Mouse (Mus musculus) heart, adult 2 months (tissue): ENCODE data around the gene Kcnn4. TPM values are rescaled to one million over a fixed set of nuclear protein-coding genes. Genes with fewer than 3 reads are reported as not detected.

ENCODE experiments used
- DNase-seq, 2 experiments: peaks; one replicate each; pipeline ENCODE4 v3.0.0; 2021
- H3K27ac ChIP-seq: fragments of 200-600 bp; 2 replicates; pipeline ENCODE4 v1.8.1; 2022
- H3K27me3 ChIP-seq: fragments of 200-500 bp; 2 replicates; pipeline ENCODE4 v1.6.1; 2012; ENCODE audit warnings: mild to moderate bottlenecking, low read length, inconsistent platforms, mixed read lengths; ENCODE audit not compliant: control insufficient read depth, insufficient read depth
- H3K36me3 ChIP-seq: fragments of 200-500 bp; 2 replicates; pipeline ENCODE4 v1.6.1; 2012; ENCODE audit warnings: low read length, inconsistent platforms; ENCODE audit not compliant: control insufficient read depth, insufficient read depth
- H3K4me1 ChIP-seq: fragments of 200-500 bp; 2 replicates; pipeline ENCODE4 v1.6.1; 2011; ENCODE audit warnings: low read length; ENCODE audit not compliant: control insufficient read depth, insufficient read depth
- H3K4me3 ChIP-seq: fragments of 200-600 bp; 2 replicates; pipeline ENCODE4 v1.8.1; 2022
- H3K79me2 ChIP-seq: fragments of 200-500 bp; replicated peaks from 2 replicates; pipeline ENCODE4 v1.6.1; 2012; ENCODE audit warnings: mild to moderate bottlenecking, inconsistent platforms, low read length, moderate library complexity, mixed read lengths; ENCODE audit not compliant: control insufficient read depth, insufficient read depth
- H3K9ac ChIP-seq: fragments of 200-500 bp; 2 replicates; pipeline ENCODE4 v1.6.1; 2012; ENCODE audit warnings: low read depth, mild to moderate bottlenecking, control low read depth, inconsistent platforms, low read length, mixed read lengths
- CTCF ChIP-seq: fragments of 200-600 bp; IDR thresholded peaks from 2 replicates; pipeline ENCODE4 v1.8.1; 2022; ENCODE audit warnings: antibody characterized with exemption, mild to moderate bottlenecking, moderate library complexity
- EP300 ChIP-seq: fragments of 200-500 bp; IDR thresholded peaks from 2 replicates; pipeline ENCODE4 v1.6.1; 2011; ENCODE audit warnings: low read depth, low read length, control low read depth; ENCODE audit not compliant: insufficient read depth
- POLR2A ChIP-seq: fragments of 200-500 bp; IDR thresholded peaks from 2 replicates; pipeline ENCODE4 v1.6.1; 2011; ENCODE audit warnings: mild to moderate bottlenecking, low read depth, low read length, control low read depth; ENCODE audit not compliant: insufficient read depth
- WGBS: fragments of 180-500 bp; shearing (Covaris S2); methylation state at CpG from one replicate; pipeline ENCODE4 v1.1.7; 2018; 5-methylcytosine and 5-hydroxymethylcytosine counted together
- intact Hi-C: fragments of 180-260 bp; cut with DNase I; formaldehyde crosslinking; loops from one replicate; pipeline ENCODE4 v1.15.1; 2025
- polyA plus RNA-seq: library from polyadenylated mRNA; depleted of rRNA; stranded (reverse); fragments of >200 nt; gene quantifications from 2 replicates; pipeline ENCODE4 v1.2.3, GENCODE M21; 2012
- total RNA-seq, 2 experiments: library from RNA; stranded (reverse); gene quantifications; 2 replicates each; pipeline ENCODE4 v1.2.3; 2021

The Kcnn4 gene
- total and polyA plus RNA-seq, 3 experiments: 0.91 to 1.9 (median 1.1) TPM

DNA sequence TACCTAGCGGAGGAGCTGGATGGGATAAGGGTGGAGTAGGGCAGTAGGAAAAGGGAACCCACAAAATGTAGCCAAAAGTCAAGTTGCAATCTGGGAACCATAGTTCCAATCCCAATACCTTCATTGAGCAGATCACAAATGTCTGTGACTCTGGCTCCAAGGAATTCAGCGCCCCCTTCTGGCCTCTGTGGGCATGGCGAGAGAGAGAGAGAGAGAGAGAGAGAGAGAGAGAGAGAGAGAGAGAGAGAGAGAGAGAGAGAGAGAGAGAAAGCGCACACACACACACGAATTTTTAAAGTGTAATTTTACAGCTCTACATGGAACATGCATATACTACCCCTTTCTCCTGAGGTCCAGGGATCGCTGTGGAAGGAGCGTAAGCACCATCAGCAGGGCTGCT, 6.8 kb upstream of the Kcnn4 start:
- intact Hi-C loops: no loop called here

DNA sequence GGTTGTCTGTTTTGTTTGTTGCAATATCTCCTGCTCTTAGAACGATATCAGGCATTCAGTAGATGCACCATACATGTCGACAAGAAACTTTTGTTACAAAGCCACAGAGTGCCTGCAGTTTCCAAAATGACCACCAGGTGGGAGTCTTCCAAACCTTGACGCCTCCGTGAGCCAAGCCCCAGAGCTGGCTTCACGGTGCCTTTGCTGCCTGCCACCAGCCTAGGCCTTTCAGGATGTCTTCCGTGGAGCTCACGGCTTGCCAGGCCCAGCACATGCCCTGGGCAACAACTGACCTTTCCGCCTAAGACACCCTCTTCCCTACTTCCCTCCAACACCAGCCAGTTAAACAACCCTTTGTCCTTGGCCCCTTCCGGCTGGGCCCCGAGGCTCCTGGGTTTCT, 5.2 kb upstream of the Kcnn4 start:
- Histone ChIP-seq H3K36me3 (no peaks in the 10 kb centered on the region), H3K4me1 (peaks cover 2% of the 10 kb centered on the region), H3K4me3 (no peak overlapping the region), H3K79me2 (no peaks in the 10 kb centered on the region), H3K9ac (peak overlapping the region; percentile 46; the same call in 1 of the 2 replicates), H3K27ac (no peak overlapping the region), H3K27me3 (no peaks in the 10 kb centered on the region)
- peak; percentile 79 to 88 for DNase-seq
- intact Hi-C loops: loop anchor here (1.0 kb wide), 2 partner anchors 20 to 42 kb away; no protein-coding TSS in a partner anchor
- no peak for TF ChIP-seq POLR2A
- TF ChIP-seq EP300: 0 out of 2 replicates have a peak, but pooled peaks have one; percentile 25
- TF ChIP-seq CTCF: peak; percentile 97
- WGBS: 12% methylated on average over 10 of the region's 10 CpGs

More for the DNA sequence above, 6.8 kb upstream of the Kcnn4 start:
- 25% methylated on average over 6 of the region's 7 CpGs for WGBS
- Histone ChIP-seq H3K27me3 (no peaks in the 10 kb centered on the region), H3K79me2 (no peaks in the 10 kb centered on the region), H3K9ac (no peak overlapping the region), H3K4me1 (peaks cover 2% of the 10 kb centered on the region), H3K36me3 (no peaks in the 10 kb centered on the region), H3K27ac (no peak overlapping the region), H3K4me3 (no peak overlapping the region)
- TF ChIP-seq POLR2A: no peak
- peak; percentile 19; the same call in 1 of the 2 replicates for TF ChIP-seq CTCF
- no peak for TF ChIP-seq EP300
- no peak for DNase-seq

DNA sequence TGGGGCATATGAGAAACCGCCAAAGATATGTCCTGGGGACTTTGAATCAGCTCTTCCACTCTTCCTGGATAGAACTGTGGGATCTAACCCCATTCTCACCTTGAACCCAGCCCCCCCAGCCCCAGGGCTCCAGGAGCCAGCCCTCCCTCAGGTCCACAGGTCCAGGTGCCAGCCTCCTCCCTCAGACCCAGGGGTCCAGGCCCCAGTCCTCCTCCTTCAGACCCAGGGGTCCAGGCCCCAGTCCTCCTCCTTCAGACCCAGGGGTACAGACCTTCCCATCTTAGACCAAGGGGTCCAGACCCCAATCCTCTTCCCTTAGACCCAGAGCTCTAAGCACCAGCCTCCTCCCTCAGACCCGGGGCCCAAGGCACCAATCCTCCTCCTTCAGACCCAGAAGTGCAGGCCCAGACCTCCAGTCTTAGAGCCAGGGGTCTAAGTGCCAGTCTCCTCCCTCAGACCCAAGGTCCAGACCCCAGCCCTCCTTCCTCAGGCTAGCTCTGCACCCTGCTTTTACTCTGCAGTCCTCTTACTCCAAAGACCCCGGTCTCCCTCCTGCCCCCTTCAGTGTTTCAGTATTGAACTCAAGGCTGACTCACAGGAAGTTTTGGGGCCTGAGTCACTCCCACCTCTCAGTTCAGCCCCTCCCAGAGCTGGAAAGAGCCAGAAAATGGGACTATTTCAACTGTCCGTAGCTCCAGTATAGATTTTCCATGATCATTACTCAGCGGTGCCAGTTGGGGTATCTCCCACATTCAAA, 4.6 kb upstream of the Kcnn4 start:
- intact Hi-C loops: no loop called here
- Histone ChIP-seq H3K4me1 (peaks cover 2% of the 10 kb centered on the region), H3K27ac (no peak overlapping the region), H3K27me3 (no peaks in the 10 kb centered on the region), H3K4me3 (no peak overlapping the region), H3K36me3 (no peaks in the 10 kb centered on the region), H3K9ac (no peak overlapping the region), H3K79me2 (no peaks in the 10 kb centered on the region)
- WGBS: 46% methylated on average over 5 of the region's 5 CpGs
- no peak for DNase-seq
- no peak for TF ChIP-seq POLR2A
- TF ChIP-seq CTCF: no peak
- TF ChIP-seq EP300: no peak

DNA sequence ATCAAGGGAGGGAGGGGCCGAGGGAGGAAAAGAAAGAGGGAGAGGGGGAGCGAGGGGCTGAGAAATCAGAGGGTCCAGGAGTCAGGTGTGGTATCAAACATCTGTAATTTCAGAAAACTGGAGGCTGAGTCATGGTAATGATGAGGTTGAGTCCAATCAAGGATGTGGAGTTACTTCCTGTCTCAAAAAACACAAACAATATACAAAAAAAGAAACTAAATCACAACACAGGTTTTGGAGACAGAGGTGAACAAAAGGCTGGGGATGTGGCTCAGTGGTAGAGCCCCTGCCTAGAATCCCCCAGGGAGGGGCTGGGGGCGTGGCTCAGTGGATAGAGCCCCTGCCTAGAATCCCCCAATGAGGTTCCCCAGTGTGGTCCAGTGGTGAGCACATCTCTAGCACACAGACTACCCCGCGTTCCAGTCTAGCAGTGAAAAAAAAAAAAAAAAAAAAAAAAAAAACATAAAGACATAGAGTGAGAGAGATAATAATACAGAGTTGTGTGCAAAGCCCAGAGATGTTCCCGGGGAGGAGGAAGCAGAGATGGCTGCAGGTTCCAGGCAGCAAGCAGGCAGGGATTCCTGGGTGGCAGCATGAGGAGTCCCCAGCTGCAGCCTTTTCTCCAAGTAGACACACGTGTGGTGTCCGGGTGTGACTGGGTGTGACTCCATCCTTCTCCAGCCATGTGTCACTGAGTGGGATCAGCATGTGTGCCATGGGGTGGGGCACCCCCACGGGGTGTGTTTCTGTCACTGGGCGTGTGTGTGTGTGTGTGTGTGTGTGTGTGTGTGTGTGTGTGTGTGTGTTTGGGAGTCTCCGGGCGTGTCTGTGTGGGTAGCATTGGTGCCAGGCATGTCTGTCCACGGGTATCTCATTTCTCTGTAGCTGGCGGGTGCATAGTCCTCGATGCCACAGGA, 3.1 kb upstream of the Kcnn4 start:
- DNase-seq: no peak
- peaks cover 2% of the 10 kb centered on the region for H3K4me1 ChIP-seq
- no peak for TF ChIP-seq CTCF
- TF ChIP-seq EP300: no peak
- TF ChIP-seq POLR2A: no peak
- intact Hi-C loops: no loop called here
- no peak overlapping the region for H3K4me3 ChIP-seq
- no peaks in the 10 kb centered on the region for H3K36me3 ChIP-seq
- no peaks in the 10 kb centered on the region for H3K79me2 ChIP-seq
- no peaks in the 10 kb centered on the region for H3K27me3 ChIP-seq
- no peak overlapping the region for H3K9ac ChIP-seq
- WGBS: 65% methylated on average over 15 of the region's 15 CpGs
- H3K27ac ChIP-seq: no peak overlapping the region

DNA sequence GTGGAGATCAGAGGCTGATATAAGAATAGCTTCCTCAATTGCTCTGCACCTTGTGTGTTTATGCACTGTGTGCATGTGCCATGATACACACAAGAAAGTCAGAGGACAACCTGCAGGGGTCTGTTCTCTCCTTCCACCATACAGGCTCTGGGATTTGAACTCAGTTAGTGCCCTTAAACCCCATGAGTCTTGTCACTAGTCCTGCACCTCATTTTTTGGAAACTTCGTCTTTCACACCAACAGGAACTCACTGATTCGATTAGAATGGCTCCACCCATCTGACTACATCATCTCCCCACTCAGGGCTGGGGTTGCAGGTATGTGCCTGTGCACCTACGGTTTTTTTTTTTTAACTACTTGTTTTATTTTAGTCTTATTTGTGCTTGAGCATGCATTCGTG, 1.8 kb upstream of the Kcnn4 start:
- H3K36me3 ChIP-seq: no peaks in the 10 kb centered on the region
- H3K27me3 ChIP-seq: no peaks in the 10 kb centered on the region
- H3K79me2 ChIP-seq: no peaks in the 10 kb centered on the region
- H3K9ac ChIP-seq: no peak overlapping the region
- no peak for DNase-seq
- TF ChIP-seq CTCF (no peak), EP300 (no peak), POLR2A (no peak)
- intact Hi-C loops: no loop called here
- 49% methylated on average over 4 of the region's 4 CpGs for WGBS
- H3K4me3 ChIP-seq: no peak overlapping the region
- H3K4me1 ChIP-seq: peaks cover 4% of the 10 kb centered on the region
- no peak overlapping the region for H3K27ac ChIP-seq

DNA sequence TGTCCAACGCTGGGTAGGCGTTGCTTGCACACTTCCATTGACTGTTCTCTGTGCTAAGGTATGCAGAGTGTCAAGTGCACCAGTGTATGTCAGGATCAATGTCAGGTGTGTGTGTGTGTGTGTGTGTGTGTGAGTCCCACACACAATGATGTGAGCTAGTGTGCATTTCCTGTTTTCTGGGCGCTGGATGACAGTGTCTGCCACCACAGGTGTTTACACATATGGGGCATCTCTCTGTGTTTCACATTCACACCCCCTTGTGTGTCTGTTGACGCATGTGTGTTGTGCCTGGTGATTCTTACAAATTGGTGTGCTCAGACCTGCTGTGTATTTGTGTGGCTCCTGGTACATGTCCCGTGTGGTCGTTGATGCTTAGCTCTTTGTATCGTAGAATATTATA, 1.1 kb upstream of the Kcnn4 start:
- TF ChIP-seq EP300: no peak
- TF ChIP-seq POLR2A: no peak
- no peak for TF ChIP-seq CTCF
- H3K9ac ChIP-seq: no peak overlapping the region
- H3K4me1 ChIP-seq: peaks cover 5% of the 10 kb centered on the region
- intact Hi-C loops: no loop called here
- H3K36me3 ChIP-seq: no peaks in the 10 kb centered on the region
- no peak for DNase-seq
- WGBS: 83% methylated on average over 7 of the region's 7 CpGs
- H3K27ac ChIP-seq: no peak overlapping the region
- no peaks in the 10 kb centered on the region for H3K79me2 ChIP-seq
- H3K4me3 ChIP-seq: no peak overlapping the region
- no peaks in the 10 kb centered on the region for H3K27me3 ChIP-seq
